In the genomic region with DNA sequence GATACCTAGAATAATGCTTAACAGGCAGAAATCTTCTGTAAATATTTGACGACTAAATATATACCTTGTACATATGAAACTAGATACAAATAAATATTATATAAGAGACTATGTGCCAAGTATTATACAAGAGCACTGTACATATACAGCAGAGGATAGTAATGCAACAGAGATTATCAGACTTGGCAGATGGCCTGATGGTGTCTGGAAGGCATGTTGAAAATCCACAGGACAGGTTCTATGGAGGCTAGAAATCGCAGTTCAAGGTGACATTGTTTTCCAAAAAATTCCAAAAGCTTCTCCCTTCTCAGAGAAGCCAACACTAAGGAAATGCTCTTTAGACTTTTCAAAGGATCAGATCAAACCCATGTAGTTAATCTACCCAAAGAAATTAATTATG, we compare ENCODE assay signal across 11 mouse cellular contexts.
"Had no signal": no experiment of that assay in that cellular context is flagged by ENCODE, and none has a peak within 500 bp of the region (broad histone marks: within the 10 kb centered on the region; RNA-seq: fewer than 3 reads in every experiment).

No protein-coding gene starts in this region.

- DNase-seq: liver, postnatal 0 days; lung, adult 2 months; lung, postnatal 14 days; lung, postnatal 36 days; right cerebral cortex, postnatal 14 days; thymus, adult 2 months; thymus, postnatal 25 days; thymus, postnatal 4 days had no signal

- ATAC-seq: liver, postnatal 0 days; lung, postnatal 0 days; midbrain, embryonic 13.5 days; midbrain, embryonic 16.5 days had no signal
